Mouse (Mus musculus) spleen, adult 2 months (tissue): ENCODE results near the gene Clcnkb. TPM values are rescaled to one million over a fixed set of nuclear protein-coding genes. Genes with fewer than 3 reads are reported as not detected.
A peak's percentile ranks its signal among the peaks of the same experiment; 100 is the strongest.

ENCODE experiments used
- DNase-seq, 2 experiments: peaks; one replicate each; pipeline versions ENCODE4 v3.0.0 to v3.0.0-alpha.2; 2012 to 2021; ENCODE audit warnings: low spot score in 2 of 2, low read depth in 1 of 2
- H3K27ac ChIP-seq: fragments of 200-500 bp; 2 replicates; pipeline ENCODE4 v1.5.1; 2012; ENCODE audit warnings: low read length, inconsistent platforms; ENCODE audit not compliant: insufficient read depth
- H3K27me3 ChIP-seq: fragments of 200-500 bp; 2 replicates; pipeline ENCODE4 v1.6.1; 2012; ENCODE audit warnings: mild to moderate bottlenecking, moderate library complexity, low read length, inconsistent platforms; ENCODE audit not compliant: control insufficient read depth, insufficient read depth
- H3K36me3 ChIP-seq: fragments of 200-500 bp; 2 replicates; pipeline ENCODE4 v1.6.1; 2012; ENCODE audit warnings: mild to moderate bottlenecking, low read length, inconsistent platforms; ENCODE audit not compliant: control insufficient read depth, insufficient read depth
- H3K4me1 ChIP-seq: fragments of 200-500 bp; 2 replicates; pipeline ENCODE4 v1.6.1; 2011; ENCODE audit warnings: inconsistent platforms; ENCODE audit not compliant: control insufficient read depth, insufficient read depth, insufficient read length
- H3K4me3 ChIP-seq: fragments of 200-500 bp; 2 replicates; pipeline ENCODE4 v1.5.1; 2011; ENCODE audit warnings: mild to moderate bottlenecking, inconsistent platforms; ENCODE audit not compliant: insufficient read depth, insufficient read length; ENCODE audit errors: extremely low read depth
- CTCF ChIP-seq: fragments of 200-500 bp; IDR thresholded peaks from 2 replicates; pipeline ENCODE4 v1.5.1; 2011; ENCODE audit warnings: mild to moderate bottlenecking, inconsistent platforms; ENCODE audit not compliant: insufficient read depth, insufficient read length, insufficient replicate concordance; ENCODE audit errors: extremely low read depth
- POLR2A ChIP-seq: fragments of 200-500 bp; IDR thresholded peaks from 2 replicates; pipeline ENCODE4 v1.6.1; 2011; ENCODE audit warnings: low read depth, low read length, inconsistent platforms
- WGBS: fragments of 180-500 bp; shearing (Covaris S2); methylation state at CpG from one replicate; pipeline ENCODE4 v1.1.7; 2018; 5-methylcytosine and 5-hydroxymethylcytosine counted together
- polyA plus RNA-seq: library from polyadenylated mRNA; depleted of rRNA; stranded (reverse); fragments of >200 nt; gene quantifications from 2 replicates; pipeline ENCODE4 v1.2.3, GENCODE M21; 2012

Clcnkb gene
- polyA plus RNA-seq, 1 experiment = 0.07 TPM

DNA sequence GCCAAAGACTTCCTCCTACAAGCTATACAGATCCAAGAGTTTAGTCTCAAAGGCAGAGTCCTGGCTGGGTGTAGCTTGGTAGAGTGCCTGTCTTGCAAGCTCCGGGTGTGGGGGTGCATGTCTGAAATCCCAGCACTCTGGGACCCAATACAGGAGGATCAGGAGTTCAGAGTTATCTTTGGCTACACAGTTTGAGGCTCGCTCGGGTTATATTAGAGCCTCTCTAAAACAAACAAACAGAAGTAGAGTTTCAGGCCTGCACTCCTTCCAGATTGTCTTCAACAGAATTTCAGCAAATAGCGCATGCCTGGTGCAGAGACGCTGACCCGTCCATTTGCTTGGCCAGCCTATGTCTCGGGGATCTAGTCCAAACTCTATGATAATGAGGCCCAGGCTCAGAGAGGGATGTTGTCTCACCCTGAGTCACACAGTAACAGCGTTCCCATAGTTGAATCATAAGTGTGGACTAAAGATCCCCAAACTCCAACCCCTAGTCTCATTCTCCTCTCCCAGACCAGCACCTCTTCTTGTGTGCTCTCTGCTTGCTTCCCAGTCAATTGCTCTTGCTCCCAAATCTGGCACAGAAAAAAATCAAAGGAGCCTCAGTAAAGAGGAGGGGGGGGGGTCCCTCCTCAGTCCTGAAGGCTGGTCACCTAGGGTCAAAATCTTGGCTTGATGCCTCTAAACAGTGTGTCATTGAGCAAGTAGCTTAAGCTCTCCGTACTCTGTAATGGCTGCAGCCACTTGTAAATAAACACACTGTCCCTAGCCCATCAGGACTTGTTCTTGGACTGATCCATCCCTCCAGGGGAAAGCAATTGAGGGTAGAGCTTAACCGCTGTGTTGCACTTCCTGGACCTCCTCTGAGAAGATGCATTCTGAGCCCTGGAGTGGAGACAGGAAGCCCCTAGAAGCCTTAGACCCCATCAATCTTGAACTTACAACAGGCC, 11.3 kb upstream of the Clcnkb start:
- no peak overlapping the region for H3K27ac ChIP-seq
- H3K27me3 ChIP-seq = no peaks in the 10 kb centered on the region
- no peak for TF ChIP-seq POLR2A
- H3K4me3 ChIP-seq = no peak overlapping the region
- H3K36me3 ChIP-seq = no peaks in the 10 kb centered on the region
- no peak for DNase-seq
- 91% methylated on average over 10 of the region's 10 CpGs for WGBS
- H3K4me1 ChIP-seq = peaks cover 4% of the 10 kb centered on the region; the same call in 1 of the 2 replicates

DNA sequence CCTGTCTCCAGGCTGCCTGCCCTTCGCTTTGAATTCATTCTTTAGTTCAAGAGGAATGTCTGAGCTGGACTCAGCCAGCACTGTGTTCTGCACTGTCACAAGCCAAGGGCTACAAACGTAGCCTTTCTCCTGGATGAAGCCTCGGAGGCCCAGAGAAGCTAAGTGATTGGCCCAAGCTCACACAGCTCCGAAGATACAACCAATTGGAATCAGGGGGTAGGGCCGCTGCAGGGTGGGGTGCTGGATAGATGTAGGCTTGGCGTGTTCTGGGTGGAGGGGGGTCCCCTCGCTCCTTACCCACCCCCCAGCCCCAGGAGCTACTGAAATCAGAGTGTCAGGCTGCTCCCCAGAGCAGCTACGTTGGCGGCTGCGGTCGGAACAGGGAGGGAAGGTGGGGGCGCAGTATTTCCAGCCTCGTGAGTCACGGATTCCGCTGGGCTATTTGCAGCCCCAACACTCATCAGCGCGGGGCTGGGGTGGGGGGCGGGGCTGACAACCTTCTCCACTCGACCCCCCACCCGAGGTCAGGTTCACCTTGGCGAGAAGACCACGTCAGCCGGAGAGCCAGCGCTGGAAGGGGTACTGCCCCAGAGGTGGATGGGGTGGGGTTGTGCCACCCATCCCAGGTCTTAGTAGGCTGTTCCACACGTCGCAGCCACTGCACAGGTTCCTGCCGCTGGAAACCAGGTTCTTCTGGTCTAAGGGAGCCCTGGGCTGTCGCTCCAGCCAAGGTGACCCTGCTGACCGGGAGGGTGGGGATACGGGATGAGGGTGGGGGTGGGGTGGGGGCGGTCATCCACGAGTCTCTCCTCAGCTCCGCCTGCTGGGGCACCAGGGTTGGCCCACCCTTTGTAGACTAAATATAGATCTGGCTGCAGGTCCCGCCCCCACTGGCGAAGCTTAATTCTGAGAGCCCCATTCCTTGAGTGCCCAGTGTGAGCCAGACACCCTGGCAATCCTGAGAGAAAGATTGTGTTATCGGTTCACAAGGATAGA, 10.0 kb upstream of the Clcnkb start:
- Histone ChIP-seq H3K4me1 (peaks cover 4% of the 10 kb centered on the region; the same call in 1 of the 2 replicates), H3K27ac (no peak overlapping the region), H3K27me3 (no peaks in the 10 kb centered on the region), H3K36me3 (no peaks in the 10 kb centered on the region), H3K4me3 (peak overlapping the region; percentile 45; the same call in 1 of the 2 replicates)
- DNase-seq = peak; percentile 49 to 56
- TF ChIP-seq CTCF (no peak), POLR2A (no peak)
- WGBS = 6% methylated on average over 33 of the region's 36 CpGs

DNA sequence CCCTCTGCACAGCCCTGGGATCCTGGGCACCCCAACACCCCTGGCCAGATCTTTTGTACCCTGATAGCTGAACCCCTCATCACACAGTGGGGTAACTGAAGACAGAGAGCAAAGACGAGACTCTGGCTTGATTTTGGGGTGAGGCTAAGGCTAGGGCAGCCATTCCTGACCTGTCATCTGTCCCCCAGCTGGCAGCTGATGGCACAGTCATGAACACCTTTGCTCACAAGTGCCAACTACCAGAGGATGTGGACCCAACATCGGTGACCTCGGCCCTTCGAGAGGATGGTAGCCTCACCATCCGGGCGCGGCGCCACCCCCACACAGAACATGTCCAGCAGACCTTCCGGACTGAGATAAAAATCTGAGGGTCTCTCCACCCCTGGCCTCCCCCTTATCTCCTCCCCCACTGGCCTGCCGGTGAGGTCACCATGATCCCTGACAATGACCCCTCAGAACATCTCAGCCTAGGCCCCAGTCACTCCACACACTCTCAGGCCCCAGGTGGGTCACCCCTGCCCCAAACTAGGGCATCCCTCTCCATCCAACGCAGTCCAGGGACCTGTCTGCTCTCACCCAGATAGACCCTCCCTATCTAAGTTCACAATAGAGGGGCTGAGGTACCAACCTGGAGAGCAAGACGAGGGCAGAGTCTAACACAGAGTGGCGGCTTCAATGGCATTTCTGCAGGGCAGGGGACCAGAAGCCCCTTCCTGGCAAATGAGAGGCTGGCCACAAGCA, 8.0 kb upstream of the Clcnkb start:
- Histone ChIP-seq H3K36me3 (no peaks in the 10 kb centered on the region), H3K27ac (no peak overlapping the region), H3K27me3 (no peaks in the 10 kb centered on the region), H3K4me1 (peaks cover 14% of the 10 kb centered on the region; the same call in 1 of the 2 replicates), H3K4me3 (no peak overlapping the region)
- WGBS = 90% methylated on average over 13 of the region's 13 CpGs
- TF ChIP-seq CTCF (no peak), POLR2A (no peak)
- DNase-seq = no peak

DNA sequence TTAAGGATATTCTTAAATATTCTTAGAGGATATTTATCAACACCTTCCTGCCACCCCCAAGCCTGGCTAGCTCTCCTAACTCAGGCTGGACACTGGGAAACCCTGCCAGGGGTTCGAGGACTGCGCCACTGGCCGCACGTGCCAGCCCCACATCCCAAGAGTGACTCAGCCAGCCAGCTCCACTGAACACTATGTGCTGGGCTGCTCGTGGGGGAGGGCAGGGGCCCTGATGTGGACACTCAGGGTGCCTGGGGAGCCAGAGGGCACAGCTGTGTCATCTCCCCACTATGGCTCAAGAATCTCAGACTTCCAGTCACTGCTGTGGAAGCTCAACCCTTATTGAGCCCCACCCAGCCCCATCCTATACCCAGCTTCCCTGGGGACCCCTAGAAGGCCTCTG, 7.5 kb upstream of the Clcnkb start:
- no peaks in the 10 kb centered on the region for H3K36me3 ChIP-seq
- H3K27ac ChIP-seq = no peak overlapping the region
- DNase-seq = no peak
- H3K4me3 ChIP-seq = no peak overlapping the region
- WGBS = 81% methylated on average over 5 of the region's 5 CpGs
- H3K27me3 ChIP-seq = no peaks in the 10 kb centered on the region
- peaks cover 14% of the 10 kb centered on the region; the same call in 1 of the 2 replicates for H3K4me1 ChIP-seq
- TF ChIP-seq CTCF (no peak), POLR2A (no peak)

DNA sequence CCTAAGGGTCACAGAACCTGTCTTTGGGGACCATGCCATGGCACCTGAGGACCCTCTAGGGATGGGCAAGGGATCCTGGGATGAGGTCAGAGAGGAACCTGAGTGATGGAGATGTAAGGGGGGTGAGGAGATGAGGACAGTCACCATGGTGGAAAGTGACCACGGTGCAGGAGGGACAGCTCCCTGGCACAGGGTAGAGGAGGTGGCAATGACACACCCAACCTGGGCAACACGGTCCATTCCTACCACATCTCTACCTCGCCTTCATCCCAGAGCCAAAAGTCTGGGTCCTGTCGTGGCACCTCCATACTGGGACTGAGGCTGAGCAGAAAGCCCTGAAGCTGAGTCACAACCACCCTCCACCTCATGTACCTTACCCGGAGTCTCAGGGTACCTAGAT, 7.0 kb upstream of the Clcnkb start:
- TF ChIP-seq POLR2A = no peak
- TF ChIP-seq CTCF = no peak
- 88% methylated on average over 5 of the region's 5 CpGs for WGBS
- no peak overlapping the region for H3K27ac ChIP-seq
- peaks cover 14% of the 10 kb centered on the region; the same call in 1 of the 2 replicates for H3K4me1 ChIP-seq
- no peak for DNase-seq
- no peak overlapping the region for H3K4me3 ChIP-seq
- H3K27me3 ChIP-seq = no peaks in the 10 kb centered on the region
- H3K36me3 ChIP-seq = no peaks in the 10 kb centered on the region

DNA sequence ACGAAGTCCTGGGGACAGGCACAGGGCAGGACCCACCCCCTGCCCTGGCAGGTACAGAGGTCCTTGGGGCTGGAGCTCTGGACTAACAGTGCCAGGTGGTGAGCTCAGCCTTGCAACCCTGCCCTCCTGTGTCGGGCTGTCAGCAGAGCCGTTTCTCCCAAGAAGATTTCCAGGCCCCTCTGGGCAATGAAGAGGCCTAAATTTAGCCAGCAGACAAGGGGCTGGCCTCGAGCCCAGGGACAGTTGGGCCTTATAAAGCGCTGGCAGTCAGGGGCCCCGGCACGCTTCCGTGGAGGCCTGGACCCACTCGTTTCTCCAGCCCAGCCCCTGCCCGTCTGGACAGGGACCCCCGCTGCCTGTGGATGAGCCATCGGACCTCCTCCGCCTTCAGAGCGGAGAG, 5.6 kb upstream of the Clcnkb start:
- H3K4me1 ChIP-seq = peaks cover 14% of the 10 kb centered on the region; the same call in 1 of the 2 replicates
- TF ChIP-seq POLR2A (no peak), CTCF (no peak)
- no peaks in the 10 kb centered on the region for H3K36me3 ChIP-seq
- H3K4me3 ChIP-seq = no peak overlapping the region
- WGBS = 90% methylated on average over 14 of the region's 14 CpGs
- no peak for DNase-seq
- H3K27me3 ChIP-seq = no peaks in the 10 kb centered on the region
- no peak overlapping the region for H3K27ac ChIP-seq
